Mouse (Mus musculus) left cerebral cortex, adult 18-20 months (tissue): Measurements from ENCODE around the gene Utp14a. TPM values are rescaled to one million over a fixed set of nuclear protein-coding genes. Genes with fewer than 3 reads are reported as not detected.
A peak's percentile ranks its signal among the peaks of the same experiment; 100 is the strongest.
"Not testable (repeated sequence)": the region's sequence is repeated elsewhere in the genome, so short reads cannot be mapped to it uniquely, and the experiment has no call there.

Source experiments
- DNase-seq, 2 experiments: peaks; one replicate each; pipeline ENCODE4 v3.0.0; 2021 to 2022; ENCODE audit warnings: low spot score in 2 of 2, mixed read lengths in 1 of 2
- long read RNA-seq, 2 experiments: library from polyadenylated mRNA; stranded (forward); transcript quantifications; one replicate each; pipeline ENCODE4 v2.0.0; 2021
- total RNA-seq, 2 experiments: library from RNA; stranded (reverse); gene quantifications; 2 replicates each; pipeline ENCODE4 v1.2.3; 2021

Utp14a gene
- 10 to 100 TPM; 16.2 to 16.8 TPM for total RNA-seq
- long read RNA-seq, experiment 1, transcript Utp14a-201 (15 exons, 2,507 nt), result major isoform, 9 of 11 reads
- long read RNA-seq, experiment 1, partial matches to known transcripts, result 0 of 11 reads
- long read RNA-seq, experiment 1, other reads (novel, unspliced or antisense), result 2 of 11 reads
- long read RNA-seq, experiment 2, transcript Utp14a-201 (15 exons, 2,507 nt), result major isoform, 7 of 12 reads
- long read RNA-seq, experiment 2, partial matches to known transcripts, result 3 of 12 reads
- long read RNA-seq, experiment 2, other reads (novel, unspliced or antisense), result 2 of 12 reads

DNA sequence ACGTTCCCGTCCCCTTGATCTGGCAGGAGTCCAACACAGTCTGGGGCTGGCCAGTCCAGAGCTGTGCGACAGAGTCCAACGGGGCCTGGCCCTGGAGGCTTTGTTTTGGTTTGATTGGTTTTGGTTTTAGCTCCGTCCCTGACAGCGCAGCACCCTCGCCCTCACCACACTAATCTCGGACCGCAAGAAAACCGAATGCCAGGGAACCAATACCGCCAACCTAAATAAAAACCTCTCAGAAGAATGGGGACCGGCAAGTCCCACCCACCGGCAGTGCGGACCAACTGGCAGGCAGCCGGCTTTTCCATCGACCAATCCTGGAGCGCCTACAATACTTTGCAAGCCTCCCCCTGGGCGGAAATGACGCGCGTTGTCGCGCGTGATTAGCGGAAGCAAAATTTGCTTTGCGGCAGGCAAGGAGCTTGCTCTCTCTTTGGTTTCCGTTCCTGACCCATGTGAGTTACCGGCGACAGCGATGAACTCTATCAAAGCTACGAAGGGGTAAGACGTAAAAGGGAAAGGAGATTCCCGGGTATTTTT lies at the start of gene Utp14a:
Gene Utp14a (plus strand): TSS at position 395 of the 540 bp plus-strand sequence.
- DNase-seq, result peak; percentile 89 to 95

- DNase-seq, result peak in 1 of 2 experiments; percentile 22
Observed at GRCm38 (mm10) chrX:48207761-48208487, 48.7 kb upstream of the Utp14a start.

DNA sequence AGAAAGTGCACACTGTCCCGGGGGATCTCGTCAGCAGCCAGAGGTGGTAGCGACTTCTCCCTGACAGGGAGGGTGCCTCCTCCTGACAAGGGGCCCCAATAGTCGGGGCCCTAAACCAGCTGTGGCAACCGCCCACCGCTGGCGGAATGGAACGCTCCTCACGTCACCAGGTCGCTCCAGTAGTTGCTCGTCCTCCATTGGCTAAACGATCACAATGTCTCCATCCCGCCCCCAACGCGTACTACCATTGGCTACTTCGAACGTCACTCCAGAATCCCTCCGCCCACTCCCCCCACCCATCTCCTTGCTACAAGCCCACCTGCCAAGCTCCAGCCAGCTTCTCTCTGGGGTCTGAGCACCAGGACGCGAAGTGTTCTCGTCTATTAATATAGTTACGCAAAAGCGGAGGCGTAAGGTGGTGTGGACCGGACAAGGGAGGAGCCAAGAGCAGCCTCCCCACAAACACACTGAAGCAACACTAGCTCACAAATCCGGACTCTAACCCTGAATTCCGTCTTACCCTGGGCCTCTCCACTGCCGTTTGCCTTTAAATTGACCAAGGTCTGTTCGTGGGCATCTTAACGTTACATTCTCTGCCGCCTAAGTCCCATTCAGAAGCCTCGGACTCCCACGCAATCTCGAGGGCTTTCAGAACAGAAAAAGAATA lies 48.0 kb upstream of the Utp14a start, which contains the start of gene Zdhhc9:
Gene Zdhhc9 (minus strand): TSS at position 360 of the 667 bp plus-strand sequence.
- DNase-seq, result peak; percentile 84 to 86

GRCm38 (mm10) chrX:48209746-48210145 lies 46.9 kb upstream of the Utp14a start:
- DNase-seq, result not testable (repeated sequence)

DNA sequence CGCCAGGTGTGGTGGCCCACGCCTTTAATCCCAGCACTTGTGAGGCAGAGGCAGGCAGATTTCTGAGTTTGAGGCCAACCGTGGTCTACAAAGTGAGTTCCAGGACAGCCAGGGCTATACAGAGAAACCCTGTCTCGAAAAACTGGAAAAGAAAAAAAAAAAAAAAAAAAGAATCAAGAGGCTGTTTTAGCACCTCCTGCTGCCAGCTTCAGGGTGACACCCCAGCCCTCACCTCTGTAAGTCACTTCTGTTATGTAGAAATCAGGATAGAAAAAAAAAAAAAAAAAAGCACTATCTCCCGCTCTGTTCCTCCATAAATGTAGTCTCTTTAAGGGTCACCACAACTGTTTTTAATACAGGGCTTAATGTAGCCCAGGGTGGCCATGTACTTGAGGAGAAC lies 37.2 kb upstream of the Utp14a start:
- DNase-seq, result no peak

- no peak for DNase-seq
Observed at GRCm38 (mm10) chrX:48222706-48223105, 34.0 kb upstream of the Utp14a start.

DNA sequence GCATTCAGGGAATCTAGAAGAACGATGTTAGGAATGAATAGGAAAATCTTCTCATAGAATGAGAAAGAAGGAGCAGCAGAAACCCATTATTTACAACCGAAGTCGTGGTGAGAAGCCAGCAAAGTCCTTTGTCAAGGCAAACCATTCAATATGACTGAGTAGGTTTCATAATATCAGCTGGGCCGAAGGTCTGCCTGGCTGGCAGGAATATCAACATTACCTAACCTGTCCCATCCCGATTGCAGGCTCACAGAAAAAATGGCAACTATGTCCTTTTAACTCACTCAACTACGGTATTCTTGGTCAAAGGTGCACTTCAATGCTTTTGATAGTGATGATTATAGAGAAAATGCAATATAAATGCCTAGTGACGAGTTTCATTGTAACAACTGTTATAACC lies 30.4 kb upstream of the Utp14a start:
- no peak for DNase-seq

DNA sequence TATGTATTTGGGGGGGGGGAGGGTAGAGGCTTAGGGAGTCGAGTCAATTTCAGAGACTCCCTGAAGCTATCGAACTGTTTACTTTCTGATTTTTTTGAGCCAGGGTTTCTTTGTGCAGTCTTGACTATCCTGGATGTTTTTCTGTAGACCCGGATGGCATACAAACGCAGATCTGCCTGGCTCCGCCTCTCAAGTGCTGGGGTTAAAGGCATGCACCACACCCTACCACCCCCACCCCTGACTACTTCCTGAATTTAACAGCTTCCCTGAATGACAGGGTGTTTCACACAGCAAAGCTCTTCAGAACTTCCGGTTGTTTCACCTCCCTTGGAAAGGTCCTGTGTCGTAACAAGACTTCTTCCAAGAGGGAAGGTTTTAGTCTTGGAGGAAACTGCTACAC lies 22.2 kb upstream of the Utp14a start:
- no peak for DNase-seq

DNA sequence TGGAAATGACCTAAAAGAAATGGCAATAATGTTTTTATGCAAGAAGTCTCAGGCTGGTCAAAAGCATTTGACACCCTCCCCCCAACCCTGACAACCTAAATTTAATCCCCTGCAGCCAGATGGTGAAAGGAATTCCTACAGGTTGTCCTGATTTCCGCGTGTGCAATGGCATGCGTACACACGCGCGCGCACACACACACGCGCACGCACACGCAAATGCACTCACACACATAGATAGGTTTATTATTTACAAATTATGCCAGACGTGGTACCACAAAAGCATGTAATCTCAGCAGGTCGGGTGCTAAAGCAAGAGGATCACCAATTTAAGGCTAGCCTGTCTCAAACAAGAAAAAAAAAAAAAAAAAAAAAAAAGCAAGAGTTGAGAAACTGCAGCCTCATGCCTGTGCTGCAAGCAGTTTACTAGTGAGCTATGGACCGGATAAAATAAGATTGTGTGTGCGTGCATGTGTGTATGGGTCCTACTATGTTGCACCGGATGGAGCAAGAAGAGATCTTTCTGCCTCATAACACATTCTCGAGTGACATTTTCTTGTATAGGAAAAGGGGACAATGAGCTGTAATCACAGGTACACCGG lies 733 bp upstream of the Utp14a start:
- DNase-seq, result peak in 1 of 2 experiments; percentile 12

GRCm38 (mm10) chrX:48257011-48257410 lies 349 bp downstream of the Utp14a start:
- no peak for DNase-seq

DNA sequence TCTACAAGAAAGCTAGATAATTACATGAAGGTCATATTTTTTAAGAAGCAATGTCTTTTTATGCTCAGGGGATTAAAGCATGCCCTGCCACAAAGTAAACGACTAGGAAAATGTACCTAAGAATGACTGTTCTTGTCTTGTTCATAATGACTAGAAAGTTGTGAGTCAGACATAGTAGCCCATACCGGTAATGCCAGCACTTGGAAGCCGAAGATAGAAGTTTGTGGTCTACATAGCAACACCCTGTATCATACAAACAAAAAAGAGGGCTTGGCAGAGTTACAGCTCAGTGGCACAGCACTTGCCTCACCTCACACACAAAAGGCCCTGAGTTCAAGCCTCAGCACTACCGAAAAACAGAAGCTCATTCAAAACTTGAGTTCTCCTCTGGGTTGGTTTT lies 15.0 kb downstream of the Utp14a start:
- DNase-seq, result no peak

- DNase-seq, result no peak
Observed at GRCm38 (mm10) chrX:48274634-48275033, 18.0 kb downstream of the Utp14a start.

DNA sequence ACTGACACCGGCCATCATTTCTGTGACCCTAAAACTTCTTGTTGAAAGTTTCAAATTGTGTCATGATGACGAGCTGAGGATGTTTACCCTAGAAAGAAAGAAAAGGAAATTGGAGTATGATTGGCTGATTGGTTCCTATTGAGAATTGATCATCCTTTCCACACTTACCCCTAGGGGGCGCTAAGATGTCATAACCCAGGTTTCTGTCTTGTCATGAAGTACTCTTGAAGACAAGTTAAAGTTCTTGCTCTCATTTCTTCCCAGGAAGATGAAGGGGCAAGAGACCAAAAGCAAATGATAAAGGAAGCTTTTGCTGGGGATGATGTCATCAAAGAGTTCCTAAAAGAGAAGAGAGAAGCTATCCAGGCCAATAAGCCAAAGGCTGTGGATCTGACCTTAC lies 21.4 kb downstream of the Utp14a start:
- peak; percentile 28 to 36 for DNase-seq

GRCm38 (mm10) chrX:48284386-48285005 lies 27.8 kb downstream of the Utp14a start:
- DNase-seq, result peak; percentile 59 to 62

DNA sequence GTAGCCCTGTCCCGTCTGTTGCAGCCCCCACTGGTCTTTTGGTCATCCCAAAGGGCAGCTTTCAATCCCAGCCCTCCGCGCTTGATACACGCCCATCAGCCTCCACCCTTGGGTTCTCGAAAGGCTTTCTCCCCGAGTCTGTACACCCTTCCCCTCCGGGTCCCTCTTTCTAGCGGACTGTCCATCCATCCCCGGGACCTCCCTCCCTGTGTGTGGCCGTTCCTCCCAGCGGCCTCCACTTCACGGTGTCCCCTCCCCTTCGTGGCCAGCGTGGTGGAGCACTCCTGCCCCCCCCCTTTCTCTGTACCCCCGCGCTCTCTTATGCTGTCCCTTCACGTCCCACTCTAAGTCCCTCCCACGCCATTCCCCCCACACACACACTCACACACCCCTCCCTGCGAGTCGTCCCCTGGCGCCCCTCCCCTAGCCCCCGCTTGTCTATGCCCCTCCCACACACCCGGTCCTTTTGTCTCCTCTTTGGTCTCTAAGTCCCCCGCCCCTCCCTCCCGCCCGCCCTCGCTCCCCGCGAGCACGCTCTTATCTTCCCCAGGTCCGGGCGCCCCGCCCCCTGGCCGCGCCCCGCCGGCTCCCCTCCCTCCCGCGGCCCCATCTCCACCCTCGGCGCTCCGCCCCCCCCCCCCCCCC lies 28.5 kb downstream of the Utp14a start:
- peak; percentile 18 to 27 for DNase-seq

- peak; percentile 7 to 13 for DNase-seq
Observed at GRCm38 (mm10) chrX:48285651-48286021, 29.0 kb downstream of the Utp14a start.

GRCm38 (mm10) chrX:48286488-48286887 lies 29.8 kb downstream of the Utp14a start:
- DNase-seq, result no peak

- DNase-seq, result no peak
Observed at GRCm38 (mm10) chrX:48288008-48288407, 31.3 kb downstream of the Utp14a start.

DNA sequence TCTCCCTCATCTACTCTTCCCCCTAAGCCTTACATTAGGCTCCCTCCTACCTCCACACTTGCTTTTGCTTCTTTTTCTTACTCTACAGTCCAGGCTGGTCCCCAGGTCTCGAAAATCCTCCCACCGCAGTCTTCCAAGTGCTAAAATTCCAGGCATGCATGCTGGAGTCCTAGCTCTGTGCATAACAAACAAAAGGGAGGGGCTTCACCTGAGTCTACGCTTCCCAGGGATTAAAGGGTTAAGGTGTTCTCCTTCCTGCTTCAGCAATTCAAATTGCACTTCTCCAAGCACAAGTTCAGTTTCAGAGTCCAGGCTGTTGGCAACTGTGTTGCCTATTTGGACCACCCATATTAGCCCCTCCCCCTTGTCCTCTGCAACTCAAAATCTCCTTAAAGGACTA lies 34.8 kb downstream of the Utp14a start:
- DNase-seq, result no peak

GRCm38 (mm10) chrX:48305356-48305755 lies 48.7 kb downstream of the Utp14a start:
- no peak for DNase-seq
